Mouse (Mus musculus) liver, adult 2 months (tissue): ENCODE data around the gene Gpc6.

Experiments used
- CTCF ChIP-seq: fragments of 200-500 bp; IDR thresholded peaks from 2 replicates; pipeline ENCODE4 v1.5.1; 2011; ENCODE audit warnings: low read depth, low read length, control low read depth
- POLR2A ChIP-seq: fragments of 200-500 bp; IDR thresholded peaks from 2 replicates; pipeline ENCODE4 v1.6.1; 2011; ENCODE audit warnings: low read length, control low read depth; ENCODE audit not compliant: insufficient read depth; ENCODE audit errors: extremely low read depth

DNA sequence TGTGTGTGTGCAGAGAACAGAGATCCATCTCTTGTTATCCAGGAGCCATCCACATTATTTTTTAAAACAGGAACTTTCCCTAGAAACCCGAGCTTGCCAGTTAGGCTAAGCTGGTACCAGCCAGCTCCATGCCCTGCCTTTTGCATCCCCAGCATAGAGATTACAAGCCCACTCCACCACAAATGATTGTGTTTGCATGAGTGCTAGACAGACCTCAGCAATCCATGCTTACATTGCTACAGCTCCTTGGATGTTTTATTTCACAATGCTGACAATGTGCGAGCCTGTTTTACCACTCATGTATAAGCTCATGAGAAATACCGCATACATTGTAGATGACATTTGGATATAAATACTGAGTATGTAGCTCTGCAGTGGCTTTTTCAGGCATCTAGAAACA is 375.9 kb downstream of the Gpc6 start:
- TF ChIP-seq CTCF (no peak), POLR2A (no peak)
